Mouse (Mus musculus) stomach, adult 2 months (tissue): ENCODE results near the gene Ube2e2. TPM values are rescaled to one million over a fixed set of nuclear protein-coding genes. Genes with fewer than 3 reads are reported as not detected.

Experiments used
- polyA plus RNA-seq: library from polyadenylated mRNA; depleted of rRNA; stranded (reverse); fragments of >200 nt; gene quantifications from 2 replicates; pipeline ENCODE4 v1.2.3, GENCODE M21; 2012; rRNA removed

Gene Ube2e2
- 25.0 and 33.8 TPM in 2 replicates for polyA plus RNA-seq

DNA sequence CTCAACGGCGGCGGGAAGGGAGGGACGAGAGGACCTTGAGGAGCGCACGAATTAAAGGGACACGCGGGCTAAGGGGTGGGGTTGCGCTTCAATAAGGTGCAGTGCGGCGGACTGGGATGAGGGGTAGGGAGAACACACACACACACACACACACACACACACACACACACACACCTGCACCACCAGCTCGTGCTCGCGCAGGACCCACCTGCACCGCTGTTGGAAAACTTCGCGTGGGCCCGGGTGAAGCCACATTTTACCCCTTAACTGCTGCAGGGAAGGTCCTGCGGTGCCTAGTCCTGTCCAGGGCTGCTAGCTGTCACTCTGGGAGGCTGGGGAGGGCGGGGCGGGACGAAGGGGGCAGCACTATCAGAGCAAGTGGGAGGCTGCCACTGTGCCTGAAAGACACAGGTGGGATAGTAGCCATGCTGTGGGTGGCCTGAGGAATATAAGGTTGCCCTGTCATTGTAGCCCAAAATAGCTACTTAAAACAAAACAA lies at the start of gene Ube2e2:
Gene Ube2e2, minus strand, starts transcription at position 321 of the 499 bp plus-strand sequence.

